Mouse (Mus musculus) adrenal gland, postnatal 36 days (tissue): Measurements from ENCODE around the gene Zc3h10. TPM values are rescaled to one million over a fixed set of nuclear protein-coding genes. Genes with fewer than 3 reads are reported as not detected.
A peak's percentile ranks its signal among the peaks of the same experiment; 100 is the strongest.
"Not testable (repeated sequence)": the region's sequence is repeated elsewhere in the genome, so short reads cannot be mapped to it uniquely, and the experiment has no call there.

ENCODE experiments used
- DNase-seq, 2 experiments: peaks; one replicate each; pipeline ENCODE4 v3.0.0; 2021; ENCODE audit warnings: mixed read lengths in 1 of 2
- total RNA-seq, 2 experiments: library from RNA; stranded (reverse); gene quantifications; 2 replicates each; pipeline ENCODE4 v1.2.3; 2021

Gene Zc3h10
- total RNA-seq, 2 experiments from 2014 or later = 11.9 to 15.2 TPM

DNA sequence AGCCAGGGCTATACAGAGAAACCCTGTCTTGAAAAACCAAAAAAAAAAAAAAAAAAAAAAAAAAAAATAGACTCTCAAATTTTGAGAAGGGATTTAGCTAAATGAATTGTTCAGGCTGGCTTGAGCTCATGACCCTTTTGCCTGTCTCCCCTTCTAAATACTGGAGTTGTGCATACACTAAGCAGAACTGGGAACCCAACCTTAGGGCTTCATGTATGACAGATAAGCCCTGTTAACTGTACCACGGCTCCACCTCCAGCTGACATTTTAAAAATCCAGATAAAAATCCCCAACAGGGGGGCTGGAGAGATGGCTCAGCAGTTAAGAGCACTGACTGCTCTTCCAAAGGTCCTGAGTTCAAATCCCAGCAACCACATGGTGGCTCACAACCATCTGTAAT is 8.0 kb upstream of the Zc3h10 start:
- not testable (repeated sequence) for DNase-seq

DNA sequence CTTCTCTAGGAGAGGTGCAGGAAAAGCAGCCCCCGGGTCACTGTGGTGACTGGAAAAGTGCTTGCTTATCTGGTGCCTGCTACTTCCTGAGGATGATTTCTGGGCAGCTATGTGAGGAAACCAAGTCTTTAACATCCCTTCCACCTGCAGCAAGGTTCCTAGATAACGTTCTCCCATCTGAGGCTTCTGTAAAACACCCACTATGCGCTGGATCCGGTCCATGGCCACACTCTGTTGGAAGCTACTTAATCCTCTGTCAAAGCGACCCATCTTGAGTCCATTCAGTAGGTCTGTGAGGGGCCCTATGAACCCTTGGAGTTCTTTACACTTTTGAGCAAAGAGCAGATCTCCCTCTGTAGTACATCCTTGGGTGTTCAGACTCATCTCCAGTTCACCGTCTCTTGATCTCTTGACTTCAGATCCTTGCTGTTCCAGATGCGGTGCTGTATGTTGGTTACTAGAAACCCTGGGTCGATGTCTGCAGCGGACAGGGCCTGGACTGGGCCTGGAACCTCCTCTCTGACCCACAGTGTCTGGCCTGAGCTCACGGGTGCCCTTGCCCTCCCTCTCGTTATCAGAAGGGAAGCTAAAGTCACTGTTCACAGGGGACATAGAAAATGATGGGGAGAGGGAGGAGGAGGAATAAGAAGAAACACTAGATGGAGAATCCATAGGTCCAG is 2.7 kb upstream of the Zc3h10 start:
- DNase-seq = not testable (repeated sequence)

DNA sequence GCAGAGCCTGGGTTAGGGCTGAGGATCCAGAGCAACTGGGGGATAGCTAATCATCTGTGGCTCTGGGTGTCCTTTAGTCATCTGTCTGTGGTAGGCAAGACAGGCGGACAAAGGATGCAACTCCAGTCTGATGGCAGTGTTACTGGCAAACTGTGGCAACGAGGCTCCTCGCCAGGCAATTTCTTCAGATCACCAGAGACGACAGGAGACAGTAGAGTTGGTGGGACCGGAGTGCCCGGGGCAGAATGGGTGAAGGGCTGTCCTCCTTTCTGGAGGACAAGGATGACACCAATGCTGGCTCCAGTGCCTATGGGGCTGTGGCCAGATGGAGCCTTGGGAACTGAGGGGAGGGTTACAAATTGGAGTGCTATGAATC is 2.1 kb upstream of the Zc3h10 start:
- DNase-seq = not testable (repeated sequence)

DNA sequence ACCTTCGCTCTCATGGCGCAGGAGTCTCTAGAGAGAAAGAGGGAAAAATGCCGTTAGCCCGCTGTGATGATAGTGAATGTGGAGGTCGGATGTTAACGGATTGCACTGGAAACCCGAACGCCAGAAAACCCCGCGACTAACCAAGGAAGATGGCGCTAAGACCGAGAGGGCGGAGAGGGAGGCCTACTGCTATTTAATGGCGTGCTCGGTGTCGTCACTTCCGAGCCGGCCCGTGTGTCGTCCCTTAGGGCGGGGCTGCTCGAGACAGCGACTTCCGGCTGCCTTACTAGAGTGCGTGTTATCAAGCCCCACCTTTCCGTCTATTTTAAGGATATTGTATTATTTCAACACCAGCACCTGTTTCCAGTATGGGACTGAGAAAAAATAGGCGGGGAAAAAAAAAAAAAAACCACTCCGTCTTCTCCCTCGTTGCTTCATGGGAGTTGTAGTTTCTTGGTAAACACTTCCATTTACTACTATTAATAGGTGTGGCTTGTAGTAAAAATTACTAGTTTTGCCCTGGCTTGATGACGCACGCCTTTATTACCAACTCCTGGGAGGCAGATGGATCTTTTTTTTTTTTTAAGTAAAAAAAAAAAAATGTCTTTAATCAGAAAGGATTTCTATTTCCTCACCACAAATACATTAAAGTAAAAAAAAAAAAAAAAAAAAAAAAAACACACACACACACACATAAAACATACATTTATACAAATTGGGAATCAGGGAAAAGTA is 1.5 kb upstream of the Zc3h10 start, which contains the start of gene Rpl41:
Gene Rpl41 (minus strand): TSS at position 359 of the 735 bp plus-strand sequence.
- DNase-seq = peak; percentile 93 to 94

DNA sequence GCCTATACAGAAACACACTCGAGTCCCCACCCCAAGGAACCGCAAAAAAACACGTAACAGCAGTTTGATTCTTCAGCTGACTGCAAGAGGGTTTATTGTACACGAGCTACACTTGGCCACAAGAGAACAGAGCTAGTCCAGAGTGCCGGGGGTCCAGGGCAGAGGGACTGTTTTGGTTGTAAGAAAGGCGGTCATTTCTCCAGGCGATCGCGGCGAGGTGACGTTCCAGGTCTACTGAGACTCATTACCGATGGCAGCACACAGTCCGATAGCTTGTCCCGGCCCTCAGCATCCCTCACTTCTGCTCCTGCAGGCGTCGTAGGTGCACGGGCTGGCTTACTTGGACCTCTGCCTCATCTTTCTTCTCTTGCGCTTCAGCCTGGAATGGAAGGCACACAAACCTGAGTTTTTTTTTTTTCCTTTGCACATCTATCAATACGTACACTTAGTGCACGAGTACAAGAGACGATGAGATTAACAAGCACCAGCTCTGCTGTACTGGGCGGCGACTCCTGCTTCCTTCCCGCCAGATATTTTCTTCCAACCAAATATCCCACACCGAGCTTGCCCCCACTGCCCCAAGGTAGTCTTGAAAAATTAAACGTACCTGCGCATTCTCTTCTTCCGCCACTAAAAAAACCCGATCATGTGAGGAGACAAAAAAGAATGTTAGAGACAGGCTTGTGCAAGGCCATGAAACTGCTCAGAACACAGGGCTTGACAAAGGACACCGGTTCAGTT is 647 bp upstream of the Zc3h10 start:
- not testable (repeated sequence) for DNase-seq

DNA sequence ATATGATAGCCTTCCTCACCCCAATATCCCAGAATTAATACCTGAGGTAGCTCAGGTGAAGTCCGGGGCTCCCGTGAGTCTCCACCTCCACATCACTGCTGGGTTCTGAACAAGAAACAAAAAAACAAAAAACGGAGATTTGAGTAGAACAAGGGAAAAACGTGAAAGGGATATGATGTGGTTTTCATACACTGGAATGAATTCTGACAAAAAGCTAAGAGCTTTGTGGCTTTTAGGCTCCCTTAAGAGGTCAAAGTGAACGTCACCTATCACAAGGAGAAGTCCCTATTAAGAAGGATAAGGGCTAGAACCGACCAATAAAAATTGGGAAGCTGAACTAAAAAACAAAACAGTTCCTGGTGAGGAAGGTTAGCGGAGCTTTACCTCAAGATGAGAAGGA is 787 bp downstream of the Zc3h10 start:
- DNase-seq = no peak

DNA sequence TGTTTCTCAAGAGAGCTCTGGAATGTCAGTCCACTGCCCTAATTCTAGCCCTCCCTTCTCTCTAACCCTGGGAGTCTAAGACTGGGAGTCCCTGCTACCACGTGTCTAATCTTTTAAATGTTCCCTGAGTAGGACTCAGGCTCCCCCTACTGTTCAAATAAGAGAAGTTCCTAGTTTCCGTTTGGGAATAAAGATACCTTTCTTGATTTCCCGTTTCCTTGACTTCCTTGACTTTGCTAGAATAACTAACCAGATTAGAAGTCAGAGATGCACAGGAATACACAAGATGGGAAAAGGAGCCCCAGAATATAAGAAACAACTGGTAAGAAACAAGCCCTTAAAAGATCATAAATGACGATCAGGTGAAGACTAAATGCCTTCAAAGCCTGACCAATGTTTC is 1.2 kb downstream of the Zc3h10 start:
- no peak for DNase-seq

DNA sequence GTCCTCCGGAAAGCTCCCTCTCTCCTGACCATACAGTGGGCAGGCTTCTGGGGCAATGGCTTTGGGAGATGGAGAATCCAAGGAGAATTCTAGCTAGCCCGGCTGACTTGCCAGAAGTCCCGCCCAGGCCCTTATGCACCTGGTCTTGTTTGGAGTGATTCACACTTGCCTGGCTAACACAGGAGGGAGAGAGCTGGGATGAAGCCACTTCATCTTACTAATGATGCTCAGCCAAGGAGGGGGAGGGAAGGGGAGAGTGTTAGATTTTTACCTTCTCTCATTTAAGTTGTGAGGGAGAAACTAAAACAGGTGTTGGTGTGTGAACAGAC is 2.0 kb downstream of the Zc3h10 start:
- no peak for DNase-seq

DNA sequence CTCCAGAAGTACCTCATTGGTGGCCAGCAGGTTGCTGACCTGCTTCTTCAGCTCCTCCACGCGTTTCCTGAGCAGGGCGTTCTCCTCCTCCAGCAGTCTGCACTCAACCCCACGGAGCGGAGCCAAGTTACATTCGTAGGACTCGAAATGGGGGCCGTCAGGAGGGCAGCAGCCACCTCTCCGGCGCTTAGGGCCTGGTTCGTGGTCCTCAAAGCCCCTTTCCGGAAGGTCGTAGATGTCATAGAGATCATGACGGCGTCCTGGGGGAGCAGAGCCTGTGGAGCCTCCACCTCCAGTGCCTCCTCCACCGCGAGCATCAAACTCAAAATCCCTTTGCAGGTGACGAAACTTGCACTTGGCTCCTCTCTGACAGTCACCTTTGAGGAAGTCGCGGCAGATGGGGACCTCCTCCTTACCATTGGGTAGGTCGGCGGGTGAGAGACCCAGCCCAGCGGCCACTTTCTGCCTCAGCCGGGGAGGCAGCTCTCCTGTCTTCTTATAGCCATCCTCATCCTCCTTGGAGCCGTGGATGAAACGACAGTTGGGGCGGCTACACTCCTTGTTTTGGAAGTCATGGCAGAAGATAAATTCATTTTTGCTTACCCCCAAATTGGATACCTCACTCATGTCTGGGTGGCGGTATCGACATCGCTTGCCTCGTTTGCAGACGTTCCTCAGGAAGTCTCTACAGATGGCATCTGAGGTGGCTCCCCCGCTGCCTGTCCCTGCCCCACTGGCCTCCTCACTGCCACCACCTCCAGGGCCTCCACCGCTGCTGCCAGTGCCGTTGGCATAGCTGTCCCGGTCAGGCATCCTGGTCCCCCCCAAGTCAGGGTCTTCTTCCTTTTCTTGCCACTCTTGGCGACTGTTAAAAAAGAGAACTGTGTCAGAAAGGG is 2.7 kb downstream of the Zc3h10 start:
- no peak for DNase-seq

DNA sequence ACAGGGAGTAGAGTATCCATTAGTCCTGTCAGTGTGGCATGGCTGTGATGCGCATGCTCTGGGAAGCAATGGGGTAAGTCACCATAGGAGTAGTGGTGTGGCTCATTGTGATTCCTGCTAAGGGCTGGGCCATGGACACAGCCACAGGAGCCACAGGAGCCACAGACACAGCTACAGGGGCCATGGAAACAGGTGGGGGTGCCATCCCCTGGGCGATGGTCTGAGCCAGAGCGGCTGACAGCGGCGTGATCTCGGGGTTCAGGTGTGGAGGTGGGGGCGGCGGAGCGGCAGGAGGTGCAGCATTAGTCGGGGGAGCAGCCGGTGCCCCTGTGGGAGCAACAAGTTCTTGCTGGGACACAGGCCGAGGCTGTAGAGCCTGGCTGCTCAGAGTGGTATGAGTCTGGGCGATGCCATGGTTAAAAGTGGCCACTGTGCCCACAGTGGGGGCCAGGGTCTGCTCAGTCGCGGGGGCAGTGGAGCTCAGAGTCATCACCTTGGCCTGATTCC is 3.4 kb downstream of the Zc3h10 start:
- no peak for DNase-seq

DNA sequence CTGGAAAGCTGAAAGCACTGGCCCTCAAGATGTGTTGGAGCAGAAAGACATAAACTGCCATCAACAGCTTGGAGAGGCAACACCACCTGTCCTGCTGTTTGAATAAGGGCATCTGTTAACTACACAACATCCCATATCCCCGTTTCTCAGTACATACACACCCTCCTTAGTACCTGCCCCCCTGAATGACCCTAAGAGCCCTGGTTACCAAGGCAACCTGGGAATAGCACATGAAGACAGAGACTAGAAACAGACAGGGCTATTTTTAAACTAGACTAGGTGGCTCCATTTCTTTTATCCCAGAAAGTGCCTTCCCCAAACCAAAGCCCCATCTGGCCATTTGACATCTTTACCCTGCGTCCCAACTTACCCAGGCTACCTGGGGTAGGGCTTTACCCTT is 4.5 kb downstream of the Zc3h10 start:
- no peak for DNase-seq

DNA sequence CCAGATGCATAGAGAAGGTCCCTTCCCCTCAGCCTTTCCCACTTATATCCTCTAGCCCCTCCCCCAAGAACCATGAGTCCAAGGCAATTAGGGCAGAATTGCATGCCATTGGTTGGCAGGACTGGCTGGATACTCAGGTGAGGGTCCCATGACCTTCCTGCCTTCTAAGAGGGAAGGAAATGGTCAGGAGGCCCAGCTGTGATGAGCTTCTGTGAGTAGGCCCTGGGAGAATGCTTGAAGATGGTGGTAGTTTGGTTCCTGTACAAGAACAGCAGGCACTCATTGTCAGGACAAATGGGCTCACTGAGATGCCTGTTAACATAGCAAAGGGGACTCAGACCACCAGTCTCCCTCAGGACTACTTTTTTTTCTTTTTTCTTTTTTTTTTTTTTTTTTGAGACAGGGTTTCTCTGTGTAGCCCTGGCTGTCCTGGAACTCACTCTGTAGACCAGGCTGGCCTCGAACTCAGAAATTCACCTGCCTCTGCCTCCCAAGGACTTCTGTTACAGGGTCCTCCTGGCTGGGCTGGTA is 9.2 kb downstream of the Zc3h10 start:
- DNase-seq = no peak

DNA sequence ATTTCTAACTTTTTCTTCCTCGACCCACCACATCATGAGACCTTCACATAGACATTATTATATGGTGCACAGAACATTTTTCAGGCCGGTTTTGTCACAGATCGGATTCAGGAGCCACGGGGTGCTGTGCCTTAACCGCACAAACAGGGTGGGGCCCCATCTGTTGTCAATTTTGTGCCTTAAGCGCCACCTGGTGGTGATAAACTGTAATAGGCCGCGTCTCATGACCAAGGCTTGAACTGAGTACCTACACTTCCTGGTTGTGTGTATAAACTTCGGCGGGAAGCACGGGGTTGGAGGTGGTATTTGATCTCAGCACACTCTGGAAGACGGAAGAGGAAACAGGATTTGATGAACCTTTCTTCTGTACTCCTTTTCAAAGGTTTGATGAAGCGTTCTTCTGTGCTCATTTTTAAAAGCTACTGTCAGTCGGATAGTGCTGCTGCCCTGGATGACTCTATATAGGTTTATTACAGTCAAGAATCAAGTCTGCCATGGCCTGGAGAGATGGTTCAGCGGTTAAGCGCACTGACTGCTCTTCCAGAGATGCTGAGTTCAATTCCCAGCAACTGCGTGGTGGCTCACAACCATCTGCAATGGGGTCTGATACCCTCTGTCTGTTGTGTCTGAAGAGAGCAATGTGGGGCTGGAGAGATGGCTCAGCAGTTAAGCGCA is 11.2 kb downstream of the Zc3h10 start:
- peak; percentile 87 to 88 for DNase-seq

DNA sequence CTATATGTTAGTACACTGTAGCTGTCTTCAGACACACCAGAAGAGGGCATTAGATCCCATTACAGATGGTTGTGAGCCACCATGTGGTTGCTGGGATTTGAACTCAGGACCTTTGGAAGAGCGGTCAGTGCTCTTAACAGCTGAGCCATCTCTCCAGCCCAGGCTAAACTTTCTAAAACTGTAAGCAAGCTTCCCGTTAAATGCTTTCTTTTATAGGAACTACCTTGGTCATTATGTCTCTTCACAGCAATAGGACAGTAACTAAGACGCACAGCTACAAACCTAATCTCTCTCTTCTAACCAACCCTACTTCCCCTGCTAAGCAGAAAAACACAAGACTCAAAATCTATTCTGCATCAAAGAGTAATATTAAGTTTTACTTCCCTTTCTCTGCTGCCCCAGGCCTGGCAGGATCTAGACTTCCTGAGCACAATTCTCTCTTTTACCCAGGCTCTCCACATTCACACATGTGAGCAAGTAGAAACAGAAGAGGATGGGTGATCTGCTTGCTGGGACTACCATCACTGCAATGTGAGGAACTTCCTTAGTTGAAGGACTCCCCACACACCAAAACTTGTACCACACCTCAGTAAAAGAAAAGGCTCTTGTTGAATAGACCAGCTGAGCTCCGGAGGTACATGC is 11.8 kb downstream of the Zc3h10 start:
- DNase-seq = no peak

DNA sequence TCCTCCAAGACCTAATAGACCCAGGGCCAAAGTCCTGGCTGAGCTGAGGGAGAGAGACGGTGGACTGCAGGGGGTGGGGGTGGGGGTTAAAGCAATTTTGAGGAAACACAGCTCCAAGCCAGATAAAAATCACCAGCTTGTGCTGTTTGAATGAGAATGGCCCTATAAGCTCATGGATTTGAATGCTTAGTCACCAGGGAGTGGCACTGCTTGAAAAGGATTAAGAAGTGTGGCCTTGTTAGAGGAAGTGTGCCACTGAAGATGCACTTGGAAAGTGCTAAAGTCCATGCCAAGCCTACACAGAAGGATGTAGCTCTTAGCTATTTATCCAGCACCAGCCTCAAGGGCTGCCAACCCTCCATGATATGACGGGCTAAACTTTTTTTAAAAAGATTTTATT is 12.4 kb downstream of the Zc3h10 start:
- no peak for DNase-seq

DNA sequence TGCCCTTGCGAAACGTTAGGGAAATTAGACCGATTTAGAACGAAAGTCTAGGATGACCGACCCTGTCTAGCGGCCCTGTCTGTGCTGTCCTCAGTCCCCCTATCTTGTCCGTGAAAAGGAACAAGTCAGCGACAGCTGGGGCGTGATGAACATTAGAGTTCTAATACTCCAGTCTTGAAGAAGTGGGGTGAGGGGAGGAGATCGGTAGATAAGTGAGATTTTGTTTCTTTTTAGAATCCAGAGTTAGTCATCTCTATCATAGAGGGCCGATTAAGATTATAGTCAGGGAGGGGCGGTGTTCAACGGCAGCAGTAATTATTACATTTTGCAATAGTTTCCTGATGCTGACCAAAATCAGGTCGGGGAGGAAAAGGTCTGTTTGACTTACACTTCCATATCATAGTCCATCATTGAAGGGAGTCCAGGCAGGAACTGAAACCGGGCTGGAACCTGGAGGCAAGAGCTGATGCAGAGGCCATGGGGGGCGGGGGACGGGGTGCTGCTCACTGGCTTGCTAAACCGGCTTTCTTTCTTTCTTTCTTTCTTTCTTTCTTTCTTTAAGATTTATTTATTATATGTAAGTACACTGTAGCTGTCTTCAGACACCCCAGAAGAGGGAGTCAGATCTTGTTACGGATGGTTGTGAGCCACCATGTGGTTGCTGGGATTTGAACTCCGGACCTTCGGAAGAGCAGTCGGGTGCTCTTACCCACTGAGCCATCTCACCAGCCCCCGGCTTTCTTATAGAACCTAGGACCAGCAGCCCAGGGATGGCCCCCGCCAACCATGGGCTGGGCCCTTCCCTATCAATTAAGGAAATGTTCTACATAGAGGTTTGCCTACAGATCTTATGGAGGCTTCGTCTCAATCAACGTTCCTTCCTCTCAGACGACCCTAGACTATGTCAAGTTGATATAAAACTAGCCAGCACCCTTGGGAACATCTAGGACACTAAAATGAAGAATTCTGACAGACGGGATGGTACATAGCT is 20.9 kb downstream of the Zc3h10 start:
- DNase-seq = no peak

DNA sequence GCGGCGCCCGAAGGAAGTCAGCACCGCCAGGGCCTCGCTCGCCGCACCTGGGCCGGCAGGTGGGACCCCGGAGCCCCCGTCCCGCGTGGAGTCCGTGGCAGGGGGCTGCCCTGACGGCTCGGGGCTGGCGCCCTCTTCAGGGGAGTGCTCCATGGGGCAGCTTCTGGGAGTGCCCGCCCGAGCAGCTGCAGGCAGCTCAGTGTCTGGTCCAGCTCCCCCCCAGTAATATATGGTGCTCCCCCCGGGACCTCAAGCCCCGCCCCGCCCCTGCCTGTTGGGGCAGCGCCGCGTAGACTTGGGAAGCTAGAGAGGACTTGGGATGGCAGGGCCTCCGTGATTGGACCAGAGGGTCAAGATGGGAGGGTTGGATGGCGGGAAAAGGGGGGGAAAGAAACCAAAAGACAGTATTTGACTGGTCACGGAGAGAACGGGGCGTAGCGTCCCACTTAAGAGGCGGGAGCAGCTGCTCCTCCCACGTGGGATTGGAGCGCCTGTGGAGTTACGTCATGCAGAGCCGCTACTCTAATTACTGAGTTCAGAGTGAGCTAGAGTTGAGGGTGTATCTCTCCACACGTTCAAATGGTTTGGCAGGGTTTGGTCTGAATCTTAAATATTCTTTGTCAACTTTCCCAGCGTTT is 21.8 kb downstream of the Zc3h10 start, which contains the start of gene Esyt1:
Gene Esyt1 (minus strand): TSS at position 201 of the 638 bp plus-strand sequence.
- peak; percentile 95 to 96 for DNase-seq
